Mouse (Mus musculus): ENCODE results near the gene Sec24d.
A peak's percentile ranks its signal among the peaks of the same experiment; 100 is the strongest.

Sec24d gene

GRCm38 (mm10) chr3:123296654-123297053 is 29.4 kb downstream of the Sec24d start:
- DNase-seq (ENCODE audit: low read depth, low spot score) = peak; percentile 17

GRCm38 (mm10) chr3:123298283-123298682 is 31.0 kb downstream of the Sec24d start:
- DNase-seq (ENCODE audit: low read depth, low spot score) = no peak

- DNase-seq (ENCODE audit: low read depth, low spot score) = no peak
Measured at GRCm38 (mm10) chr3:123301521-123301920, 34.3 kb downstream of the Sec24d start.

GRCm38 (mm10) chr3:123305611-123306010 is 38.4 kb downstream of the Sec24d start:
- no peak for DNase-seq (ENCODE audit: low read depth, low spot score)

GRCm38 (mm10) chr3:123307446-123307845 is 40.2 kb downstream of the Sec24d start:
- DNase-seq (ENCODE audit: low read depth, low spot score) = no peak

GRCm38 (mm10) chr3:123309141-123309540 is 41.9 kb downstream of the Sec24d start:
- DNase-seq (ENCODE audit: low read depth, low spot score) = no peak

- DNase-seq (ENCODE audit: low read depth, low spot score) = no peak
Measured at GRCm38 (mm10) chr3:123312477-123313062, 45.3 kb downstream of the Sec24d start.

GRCm38 (mm10) chr3:123313477-123313876 is 46.2 kb downstream of the Sec24d start:
- no peak for DNase-seq (ENCODE audit: low read depth, low spot score)

- DNase-seq (ENCODE audit: low read depth, low spot score) = no peak
Measured at GRCm38 (mm10) chr3:123313920-123314614, 46.8 kb downstream of the Sec24d start.

GRCm38 (mm10) chr3:123316066-123316465 is 48.8 kb downstream of the Sec24d start:
- no peak for DNase-seq (ENCODE audit: low read depth, low spot score)

- no peak for DNase-seq (ENCODE audit: low read depth, low spot score)
Measured at GRCm38 (mm10) chr3:123317081-123317480, 49.8 kb downstream of the Sec24d start.

- peak; percentile 38 for DNase-seq (ENCODE audit: low read depth, low spot score)
Measured at GRCm38 (mm10) chr3:123320341-123320740, 53.1 kb downstream of the Sec24d start.

- DNase-seq (ENCODE audit: low read depth, low spot score) = no peak
Measured at GRCm38 (mm10) chr3:123321612-123322011, 54.4 kb downstream of the Sec24d start.

- DNase-seq (ENCODE audit: low read depth, low spot score) = peak; percentile 46
Measured at GRCm38 (mm10) chr3:123322147-123322546, 54.9 kb downstream of the Sec24d start.

GRCm38 (mm10) chr3:123324326-123324725 is 57.1 kb downstream of the Sec24d start:
- no peak for DNase-seq (ENCODE audit: low read depth, low spot score)

- no peak for DNase-seq (ENCODE audit: low read depth, low spot score)
Measured at GRCm38 (mm10) chr3:123329251-123329650, 62.0 kb downstream of the Sec24d start.

GRCm38 (mm10) chr3:123330221-123330620 is 63.0 kb downstream of the Sec24d start:
- DNase-seq (ENCODE audit: low read depth, low spot score) = no peak

GRCm38 (mm10) chr3:123332330-123333054 is 65.2 kb downstream of the Sec24d start:
- no peak for DNase-seq (ENCODE audit: low read depth, low spot score)

- no peak for DNase-seq (ENCODE audit: low read depth, low spot score)
Measured at GRCm38 (mm10) chr3:123333055-123333424, 65.8 kb downstream of the Sec24d start.

- DNase-seq (ENCODE audit: low read depth, low spot score) = no peak
Measured at GRCm38 (mm10) chr3:123334947-123335346, 67.7 kb downstream of the Sec24d start.

- no peak for DNase-seq (ENCODE audit: low read depth, low spot score)
Measured at GRCm38 (mm10) chr3:123335480-123335879, 68.2 kb downstream of the Sec24d start.

- no peak for DNase-seq (ENCODE audit: low read depth, low spot score)
Measured at GRCm38 (mm10) chr3:123336455-123336854, 69.2 kb downstream of the Sec24d start.

- DNase-seq (ENCODE audit: low read depth, low spot score) = no peak
Measured at GRCm38 (mm10) chr3:123336951-123337350, 69.7 kb downstream of the Sec24d start.

Measured in ES-CJ7 (cell line).